Mouse (Mus musculus) liver, embryonic 14.5 days (tissue): ENCODE data around the gene E430018J23Rik. TPM values are rescaled to one million over a fixed set of nuclear protein-coding genes. Genes with fewer than 3 reads are reported as not detected.
A peak's percentile ranks its signal among the peaks of the same experiment; 100 is the strongest.

Experiments
- ATAC-seq: fragments of 200-750 bp; cut with Nextera tagmentation; 2 replicates; pipeline ENCODE4 v1.8.0; 2017; ENCODE audit warnings: moderate number of reproducible peaks, mild to moderate bottlenecking, moderate library complexity; ENCODE audit not compliant: insufficient read depth
- DNase-seq, 3 experiments: peaks; one replicate each; pipeline ENCODE4 v3.0.0-alpha.2; 2012 to 2013; ENCODE audit warnings: low read depth in 3 of 3, low spot score in 3 of 3
- H3K27ac ChIP-seq: fragments of 300-500 bp; sonication (generic); 2 replicates; pipeline ENCODE4 v1.5.1; 2014; ENCODE audit warnings: moderate library complexity, mild to moderate bottlenecking, control low read depth, inconsistent platforms
- H3K27me3 ChIP-seq: fragments of 300-500 bp; sonication (generic); 2 replicates; pipeline ENCODE4 v1.6.1; 2014; ENCODE audit warnings: mild to moderate bottlenecking, low read length, moderate library complexity; ENCODE audit not compliant: control insufficient read depth, insufficient read depth
- H3K36me3 ChIP-seq: fragments of 300-500 bp; sonication (generic); replicated peaks from 2 replicates; pipeline ENCODE4 v1.6.1; 2014; ENCODE audit warnings: low read depth; ENCODE audit not compliant: control insufficient read depth, insufficient read depth
- H3K4me1 ChIP-seq, 2 experiments: fragments of 200-500 bp in 1 of 2; fragments of 300-500 bp in 1 of 2; sonication (generic) in 1 of 2; replicated peaks; 2 replicates each; pipeline ENCODE4 v1.6.1; 2012 to 2014; ENCODE audit warnings: antibody characterized with exemption in 1 of 2, inconsistent platforms in 1 of 2, low read length in 1 of 2; ENCODE audit not compliant: control insufficient read depth in 2 of 2, insufficient read depth in 2 of 2
- H3K4me2 ChIP-seq: fragments of 300-500 bp; sonication (generic); 2 replicates; pipeline ENCODE4 v1.6.1; 2014; ENCODE audit warnings: low read depth, mild to moderate bottlenecking, control low read depth, moderate library complexity
- H3K4me3 ChIP-seq, 2 experiments: fragments of 200-500 bp in 1 of 2; fragments of 300-500 bp in 1 of 2; sonication (generic) in 1 of 2; 2 replicates each; pipeline ENCODE4 v1.5.1; 2012 to 2014; ENCODE audit warnings: low read depth in 2 of 2, low read length in 2 of 2, mild to moderate bottlenecking in 2 of 2, control low read depth in 1 of 2, inconsistent platforms in 1 of 2, moderate library complexity in 1 of 2; ENCODE audit not compliant: insufficient read depth in 1 of 2
- H3K9ac ChIP-seq: fragments of 300-500 bp; sonication (generic); replicated peaks from 2 replicates; pipeline ENCODE4 v1.6.1; 2014; ENCODE audit warnings: mild to moderate bottlenecking, control low read depth, moderate library complexity
- H3K9me3 ChIP-seq: fragments of 300-500 bp; sonication (generic); 2 replicates; pipeline ENCODE4 v1.6.1; 2016; ENCODE audit warnings: low read length, mixed read lengths; ENCODE audit not compliant: control insufficient read depth
- CTCF ChIP-seq: IDR thresholded peaks from 2 replicates; pipeline ENCODE4 v1.5.1; 2016; ENCODE audit warnings: antibody characterized with exemption, low read depth, control low read depth
- EP300 ChIP-seq: IDR thresholded peaks from 2 replicates; pipeline ENCODE4 v1.6.1; 2016; ENCODE audit warnings: antibody characterized with exemption, low read depth
- WGBS: fragments of 180-500 bp; shearing (Covaris S2); extraction: QIAGEN DNeasy Blood & Tissue Kit; methylation state at CpG from one replicate; pipeline ENCODE4 v1.1.7; 2014; ENCODE audit not compliant: insufficient replicate concordance; 5-methylcytosine and 5-hydroxymethylcytosine counted together
- polyA plus RNA-seq, 2 experiments: library from polyadenylated mRNA; depleted of rRNA in 1 of 2; stranded (reverse) in 1 of 2; unstranded in 1 of 2; fragments of >200 nt; fragmentation: Nextera tagmentation in 1 of 2; extraction: Ambion mirVana in 1 of 2; gene quantifications; 2 replicates each; pipeline versions ENCODE4 v1.2.1 to v1.2.3; 2012 to 2014

E430018J23Rik gene
- polyA plus RNA-seq, 2 experiments, result 1.3 TPM

- Histone ChIP-seq H3K9me3 (no peaks in the 10 kb centered on the region), H3K9ac (peak within 1 kb of the TSS; percentile 55), H3K4me3 (peak within 1 kb of the TSS; percentile 67 to 69), H3K4me2 (peak within 1 kb of the TSS; percentile 90), H3K27me3 (no peaks in the 10 kb centered on the region), H3K27ac (no peak within 1 kb of the TSS), H3K36me3 (no peaks in the 10 kb centered on the region), H3K4me1 (peaks cover 5 to 7% of the 10 kb centered on the region in 2 experiments; a peak in 3 of 4 replicates)
- ATAC-seq (peak; percentile 85), DNase-seq (peak; percentile 66 to 72 (median 69))
- WGBS, result under 1% methylated on average over 67 of the region's 76 CpGs
- TF ChIP-seq CTCF (no peak), EP300 (no peak)
Observed at GRCm38 (mm10) chr7:127345512-127346325, 47.7 kb downstream of the E430018J23Rik start, which contains the start of gene Zfp768. Gene Zfp768 (minus strand): TSS chr7:127345589.

- peaks cover 5 to 7% of the 10 kb centered on the region in 2 experiments; a peak in 3 of 4 replicates for H3K4me1 ChIP-seq
- peak overlapping the region; percentile 55 for H3K9ac ChIP-seq
- no peaks in the 10 kb centered on the region for H3K9me3 ChIP-seq
- TF ChIP-seq EP300, result no peak
- no peak for TF ChIP-seq CTCF
- DNase-seq (no peak), ATAC-seq (peak; percentile 38)
- H3K4me3 ChIP-seq, result peak overlapping the region; percentile 64 to 67
- peak overlapping the region; percentile 90 for H3K4me2 ChIP-seq
- H3K27me3 ChIP-seq, result no peaks in the 10 kb centered on the region
- WGBS, result 1% methylated on average over 42 of the region's 42 CpGs
- no peak overlapping the region for H3K27ac ChIP-seq
- no peaks in the 10 kb centered on the region for H3K36me3 ChIP-seq
Observed at GRCm38 (mm10) chr7:127345092-127345491, 48.3 kb downstream of the E430018J23Rik start.

GRCm38 (mm10) chr7:127344371-127344770 is 49.1 kb downstream of the E430018J23Rik start:
- H3K9ac ChIP-seq, result no peak overlapping the region
- peak overlapping the region in 1 of 2 experiments; percentile 67; a peak in 2 of 4 replicates for H3K4me3 ChIP-seq
- H3K4me1 ChIP-seq, result peaks cover 5 to 7% of the 10 kb centered on the region in 2 experiments; a peak in 3 of 4 replicates
- H3K36me3 ChIP-seq, result no peaks in the 10 kb centered on the region
- DNase-seq (no peak), ATAC-seq (no peak)
- H3K9me3 ChIP-seq, result no peaks in the 10 kb centered on the region
- 81% methylated on average over 8 of the region's 8 CpGs for WGBS
- no peaks in the 10 kb centered on the region for H3K27me3 ChIP-seq
- H3K27ac ChIP-seq, result no peak overlapping the region
- H3K4me2 ChIP-seq, result peak overlapping the region; percentile 90
- no peak for TF ChIP-seq EP300
- no peak for TF ChIP-seq CTCF

GRCm38 (mm10) chr7:127343351-127344019 is 49.9 kb downstream of the E430018J23Rik start:
- no peak overlapping the region for H3K27ac ChIP-seq

GRCm38 (mm10) chr7:127342888-127343287 is 50.5 kb downstream of the E430018J23Rik start:
- DNase-seq, result no peak
- Histone ChIP-seq H3K36me3 (no peaks in the 10 kb centered on the region), H3K9me3 (no peaks in the 10 kb centered on the region), H3K4me3 (no peak overlapping the region), H3K4me1 (peaks cover 5 to 7% of the 10 kb centered on the region in 2 experiments; a peak in 3 of 4 replicates), H3K27ac (no peak overlapping the region), H3K4me2 (no peak overlapping the region), H3K9ac (no peak overlapping the region), H3K27me3 (no peaks in the 10 kb centered on the region)
- no peak for ATAC-seq
- 84% methylated on average over 7 of the region's 7 CpGs for WGBS
- TF ChIP-seq EP300, result no peak
- no peak for TF ChIP-seq CTCF

More at GRCm38 (mm10) chr7:127343351-127344019, 49.9 kb downstream of the E430018J23Rik start:
- no peak overlapping the region for H3K4me2 ChIP-seq
- WGBS, result 87% methylated on average over 38 of the region's 38 CpGs
- no peak overlapping the region for H3K4me3 ChIP-seq
- H3K4me1 ChIP-seq, result peaks cover 5 to 7% of the 10 kb centered on the region in 2 experiments; a peak in 3 of 4 replicates
- DNase-seq, result no peak
- no peaks in the 10 kb centered on the region for H3K27me3 ChIP-seq
- no peak for TF ChIP-seq CTCF
- no peak for TF ChIP-seq EP300
- no peak for ATAC-seq
- H3K9me3 ChIP-seq, result no peaks in the 10 kb centered on the region
- no peaks in the 10 kb centered on the region for H3K36me3 ChIP-seq
- no peak overlapping the region for H3K9ac ChIP-seq
